Mouse (Mus musculus): Measurements from ENCODE around the gene Liph.
A peak's percentile ranks its signal among the peaks of the same experiment; 100 is the strongest.
"Not testable (repeated sequence)": the region's sequence is repeated elsewhere in the genome, so short reads cannot be mapped to it uniquely, and the experiment has no call there.

Liph gene

DNA sequence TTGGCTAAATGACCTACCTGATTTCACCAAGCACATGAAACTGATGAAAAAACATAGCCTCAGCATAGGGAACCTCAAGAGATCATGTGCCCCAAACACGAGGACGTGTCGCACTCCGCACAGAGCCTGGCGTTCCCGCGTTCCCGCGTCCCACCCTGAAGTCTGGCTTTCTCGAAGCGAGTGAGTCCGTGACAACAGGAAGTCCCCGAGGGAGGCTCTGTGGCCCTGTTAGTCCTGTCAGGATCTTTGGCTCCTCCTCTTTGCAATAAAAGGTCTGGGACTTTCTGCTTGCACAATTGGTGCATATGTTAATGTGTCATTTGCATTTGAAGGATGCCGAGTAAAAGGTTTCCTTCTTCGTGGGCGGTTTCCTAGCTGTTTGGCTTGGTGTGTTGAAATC, at the start of gene Liph:
Gene Liph (minus strand): TSS at position 360 of the 400 bp plus-strand sequence.
- peak; percentile 96 for DNase-seq (ENCODE audit: low read depth, low spot score)

- no peak for DNase-seq (ENCODE audit: low read depth, low spot score)
These were observed 48.4 kb upstream of the Liph start for GRCm38 (mm10) chr16:22043830-22044229.

DNA sequence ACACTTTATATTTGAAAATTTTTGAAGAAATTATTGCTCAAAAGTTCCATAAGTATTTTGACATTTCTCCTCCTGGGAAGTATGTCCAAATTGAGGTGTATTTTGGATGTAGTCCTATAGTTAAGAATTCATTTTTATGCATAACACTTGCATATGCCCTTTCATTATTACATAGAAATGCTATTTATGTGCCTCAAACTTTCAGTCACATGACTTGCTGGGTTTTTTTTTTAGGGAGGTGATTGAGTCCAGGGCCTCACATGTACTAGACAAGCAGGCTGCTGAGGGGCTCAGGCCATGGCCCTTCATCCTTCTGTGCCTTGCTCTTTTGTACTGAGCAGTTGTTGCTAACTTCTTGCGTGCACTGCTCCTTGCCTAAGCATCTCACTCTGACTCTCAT, 44.5 kb upstream of the Liph start:
- no peak for DNase-seq (ENCODE audit: low read depth, low spot score)

- no peak for DNase-seq (ENCODE audit: low read depth, low spot score)
These were observed 43.1 kb upstream of the Liph start for GRCm38 (mm10) chr16:22038554-22038953.

GRCm38 (mm10) chr16:22027474-22027873, 32.0 kb upstream of the Liph start:
- no peak for DNase-seq (ENCODE audit: low read depth, low spot score)

DNA sequence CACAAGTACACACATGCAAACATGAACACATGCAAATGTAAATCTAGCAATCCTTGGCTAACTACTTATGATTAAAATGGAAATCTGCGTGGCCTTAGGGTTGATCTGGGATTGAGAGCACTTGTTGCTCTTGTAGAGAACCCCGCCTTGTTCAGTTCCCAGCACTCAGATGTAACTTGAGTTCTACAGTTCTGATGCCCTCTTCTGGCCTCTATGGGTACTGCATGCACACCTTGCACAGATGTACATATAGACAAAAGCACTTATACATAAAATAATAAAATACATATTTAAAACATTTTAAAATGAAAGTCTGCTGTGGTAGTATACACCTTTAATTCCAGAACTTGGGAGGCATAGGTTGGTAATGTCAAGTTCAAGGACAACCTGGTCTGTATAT, 26.7 kb upstream of the Liph start:
- peak; percentile 82 for DNase-seq (ENCODE audit: low read depth, low spot score)

GRCm38 (mm10) chr16:22015569-22015968, 20.1 kb upstream of the Liph start:
- peak; percentile 92 for DNase-seq (ENCODE audit: low read depth, low spot score)

DNA sequence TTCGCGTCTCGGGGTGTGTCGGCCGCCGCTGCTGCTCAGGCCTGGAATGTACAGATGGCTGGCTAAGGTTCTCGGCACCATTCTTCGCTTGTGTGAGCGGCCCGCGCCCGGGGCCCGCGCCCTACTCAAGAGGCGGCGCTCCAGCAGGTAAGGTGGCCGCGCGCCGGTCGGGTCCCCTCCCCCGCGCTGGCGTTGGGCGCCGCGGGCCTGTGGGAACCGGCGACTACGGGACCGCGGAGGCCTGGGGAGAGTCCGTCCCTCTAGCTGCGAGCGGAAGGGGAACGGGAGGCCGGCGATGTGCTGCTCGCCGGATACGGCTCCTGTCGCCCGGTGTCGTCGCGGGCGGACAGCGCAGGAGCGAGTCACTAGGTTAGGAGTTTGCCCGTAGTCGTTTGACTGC, 14.1 kb upstream of the Liph start:
- peak; percentile 50 for DNase-seq (ENCODE audit: low read depth, low spot score)

- DNase-seq (ENCODE audit: low read depth, low spot score): peak; percentile 100
These were observed 13.7 kb upstream of the Liph start, which contains the start of gene Senp2 for GRCm38 (mm10) chr16:22009099-22009584. Senp2 (plus strand) TSS chr16:22009484.

- DNase-seq (ENCODE audit: low read depth, low spot score): peak; percentile 50
These were observed 6.1 kb upstream of the Liph start for GRCm38 (mm10) chr16:22001606-22002005.

DNA sequence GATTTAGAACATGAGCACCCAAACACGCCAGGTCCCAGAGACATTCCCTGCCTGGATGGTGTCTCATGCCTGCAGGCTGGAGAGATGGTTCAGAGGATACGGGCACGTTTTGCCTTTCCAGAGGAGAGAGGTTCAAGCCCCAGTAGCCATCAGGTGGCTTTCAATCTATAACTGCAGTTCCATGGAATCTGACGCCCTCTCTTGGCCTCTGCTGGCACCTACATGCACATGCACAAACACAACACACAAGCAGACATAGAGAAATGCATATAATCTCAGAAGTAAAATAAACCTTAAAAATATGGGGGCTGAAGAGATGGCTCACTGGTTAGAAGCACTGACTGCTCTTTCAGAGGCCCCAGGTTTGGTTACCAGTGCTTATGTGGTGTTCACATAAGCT, 5.7 kb upstream of the Liph start:
- peak; percentile 68 for DNase-seq (ENCODE audit: low read depth, low spot score)

DNA sequence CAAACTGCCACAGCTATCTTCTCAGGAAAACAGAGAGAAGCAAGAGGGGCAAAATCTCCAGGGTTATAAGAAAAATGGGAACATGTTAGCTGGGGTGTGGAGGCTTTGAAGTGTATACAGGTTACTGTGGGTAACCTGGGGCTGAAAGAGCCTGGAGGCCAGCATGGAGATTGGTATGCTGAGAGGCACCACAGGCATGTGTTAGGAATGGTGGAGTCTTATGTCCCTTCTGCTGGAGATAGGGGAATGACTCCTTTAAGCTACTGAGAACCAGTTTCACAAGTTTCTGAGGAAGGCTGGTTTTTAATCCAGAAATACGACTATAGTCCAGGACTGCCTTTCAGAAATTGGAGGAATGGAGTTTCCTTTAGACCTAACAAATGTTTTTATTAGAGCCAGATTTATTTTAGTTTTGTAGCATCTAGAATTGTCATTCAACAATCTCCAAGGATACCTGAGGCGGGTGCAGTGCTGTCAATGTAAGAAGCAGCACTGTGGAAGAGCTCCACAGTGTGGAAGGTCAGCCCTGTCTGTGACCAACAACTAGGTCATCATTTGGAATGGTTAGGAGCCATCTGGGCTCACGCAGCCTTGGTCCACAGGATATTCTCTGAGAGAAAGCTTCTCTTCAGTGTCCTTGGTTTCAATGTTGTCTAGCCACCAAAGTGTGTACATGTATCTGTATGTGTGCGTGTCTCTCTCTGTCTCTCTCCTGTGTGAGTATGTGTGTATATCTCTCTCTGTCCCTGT, 4.7 kb upstream of the Liph start:
- DNase-seq (ENCODE audit: low read depth, low spot score): no peak

- DNase-seq (ENCODE audit: low read depth, low spot score): no peak
These were observed 2.6 kb upstream of the Liph start for GRCm38 (mm10) chr16:21998061-21998460.

DNA sequence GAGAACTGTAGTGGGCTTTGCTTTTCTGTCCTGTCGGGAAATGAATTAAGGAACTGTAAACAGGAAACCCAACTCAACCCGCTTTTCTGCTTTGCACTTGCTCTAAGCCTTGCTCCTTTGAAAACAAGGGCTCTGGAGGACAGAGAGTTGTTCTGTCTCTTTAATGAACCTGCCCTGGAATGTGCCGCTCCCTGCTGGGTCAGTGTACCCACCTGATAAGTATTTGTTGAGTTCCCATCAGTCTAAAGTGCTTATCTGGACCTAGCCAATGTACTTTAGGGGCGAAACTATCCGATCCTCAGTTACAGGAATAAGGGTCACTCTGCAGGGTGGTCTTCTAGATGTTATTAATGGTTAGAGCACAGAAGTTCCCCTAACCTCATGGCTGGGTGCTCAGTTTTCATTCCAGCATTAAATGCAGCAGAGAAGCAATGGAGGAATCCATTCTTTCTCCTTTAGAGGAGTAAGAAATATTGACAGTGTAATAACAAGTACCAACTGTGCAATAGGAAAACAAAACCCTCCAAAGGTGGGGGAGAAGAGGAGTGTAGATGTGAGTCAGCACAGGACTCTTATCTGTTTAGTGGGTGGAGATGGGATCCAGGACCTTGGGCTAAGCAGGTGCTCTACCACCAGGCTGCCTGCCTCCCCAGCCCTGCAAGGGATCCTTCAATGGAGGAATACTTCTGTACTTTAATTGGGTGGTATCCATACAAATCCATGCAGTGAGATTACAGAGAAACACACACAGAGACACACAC, 1.6 kb upstream of the Liph start:
- DNase-seq (ENCODE audit: low read depth, low spot score): peak; percentile 82

- no peak for DNase-seq (ENCODE audit: low read depth, low spot score)
These were observed 939 bp upstream of the Liph start for GRCm38 (mm10) chr16:21996402-21996801.

DNA sequence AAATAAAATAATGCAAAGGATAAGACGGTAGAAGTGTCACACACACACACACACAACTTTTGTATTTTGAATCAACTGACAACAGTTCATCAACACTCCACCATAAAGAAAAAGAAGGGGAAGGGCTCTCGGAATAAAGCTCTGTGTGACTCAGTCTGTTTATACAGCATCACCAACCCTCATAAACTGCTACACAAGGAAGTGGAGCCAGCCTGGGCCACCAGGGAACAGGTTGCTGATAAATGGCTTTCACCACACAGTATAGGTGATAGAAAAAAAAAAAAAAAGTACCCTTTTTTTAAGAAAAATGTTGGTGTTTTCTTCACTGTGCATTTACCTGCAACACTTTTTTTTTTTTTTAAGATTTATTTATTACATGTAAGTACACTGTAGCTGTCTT, 3.7 kb downstream of the Liph start:
- DNase-seq (ENCODE audit: low read depth, low spot score): no peak

DNA sequence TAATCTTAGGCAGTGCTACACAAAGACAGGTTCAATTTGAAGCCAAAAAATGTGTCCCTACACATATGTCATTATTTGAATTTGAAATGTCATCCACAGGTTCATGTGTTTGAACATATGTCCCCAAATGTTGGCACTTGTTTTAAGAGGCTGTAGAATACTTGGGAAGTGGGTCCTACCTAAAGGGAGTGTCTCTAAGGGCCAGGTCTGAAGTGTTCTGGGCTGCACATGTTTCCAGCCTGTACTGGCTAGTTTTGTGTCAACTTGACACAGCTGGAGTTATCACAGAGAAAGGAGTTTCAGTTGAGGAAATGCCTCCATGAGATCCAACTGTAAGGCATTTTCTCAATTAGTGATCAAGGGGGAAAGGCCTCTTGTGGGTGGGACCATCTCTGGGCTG, 4.6 kb downstream of the Liph start:
- DNase-seq (ENCODE audit: low read depth, low spot score): not testable (repeated sequence)

- DNase-seq (ENCODE audit: low read depth, low spot score): peak; percentile 95
These were observed 7.5 kb downstream of the Liph start for GRCm38 (mm10) chr16:21987956-21988355.

- no peak for DNase-seq (ENCODE audit: low read depth, low spot score)
These were observed 9.3 kb downstream of the Liph start for GRCm38 (mm10) chr16:21986191-21986590.

- peak; percentile 59 for DNase-seq (ENCODE audit: low read depth, low spot score)
These were observed 11.4 kb downstream of the Liph start for GRCm38 (mm10) chr16:21984091-21984490.

DNA sequence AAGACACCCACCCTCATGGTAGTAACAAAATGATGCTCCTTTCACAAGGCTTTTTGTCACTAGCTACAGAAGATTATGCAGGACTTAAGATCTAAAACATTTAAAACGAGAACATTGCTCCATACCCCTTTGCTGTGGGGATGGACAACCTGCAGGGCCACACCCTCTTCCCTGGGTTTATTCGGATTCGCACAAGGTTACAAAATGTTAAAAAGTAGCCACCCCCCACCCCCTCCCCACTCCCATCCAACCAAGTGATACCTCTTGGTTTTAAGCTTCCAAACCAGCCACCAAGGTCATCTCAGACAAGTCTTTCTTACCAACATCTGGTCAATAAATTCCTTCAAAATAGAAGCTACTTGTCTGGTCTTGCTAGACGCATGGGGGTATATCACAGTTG, 11.9 kb downstream of the Liph start:
- peak; percentile 77 for DNase-seq (ENCODE audit: low read depth, low spot score)

DNA sequence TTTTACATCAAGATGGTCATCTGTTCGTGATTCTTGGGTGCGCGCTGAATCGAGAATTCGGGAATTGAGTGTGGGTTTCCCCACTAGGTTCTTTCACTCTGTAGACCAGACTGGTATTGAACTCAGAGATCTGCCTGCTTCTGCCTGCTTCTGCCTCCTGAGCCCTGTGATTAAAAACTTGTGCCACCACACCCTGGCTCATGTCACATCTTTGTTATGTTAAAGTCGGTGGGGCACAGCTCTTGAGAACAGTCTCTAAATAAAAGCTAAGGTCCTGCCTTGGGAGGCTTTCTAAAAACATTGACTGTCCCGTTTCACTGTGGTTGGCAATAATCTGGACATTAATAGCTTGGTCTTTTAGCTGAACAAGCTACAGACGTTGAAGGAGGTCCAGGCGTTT, 12.3 kb downstream of the Liph start:
- DNase-seq (ENCODE audit: low read depth, low spot score): peak; percentile 72

GRCm38 (mm10) chr16:21977347-21977746, 18.1 kb downstream of the Liph start:
- no peak for DNase-seq (ENCODE audit: low read depth, low spot score)

All from R1 (cell line).